Comparison of ENCODE assay signal across 10 mouse cellular contexts in the genomic region with DNA sequence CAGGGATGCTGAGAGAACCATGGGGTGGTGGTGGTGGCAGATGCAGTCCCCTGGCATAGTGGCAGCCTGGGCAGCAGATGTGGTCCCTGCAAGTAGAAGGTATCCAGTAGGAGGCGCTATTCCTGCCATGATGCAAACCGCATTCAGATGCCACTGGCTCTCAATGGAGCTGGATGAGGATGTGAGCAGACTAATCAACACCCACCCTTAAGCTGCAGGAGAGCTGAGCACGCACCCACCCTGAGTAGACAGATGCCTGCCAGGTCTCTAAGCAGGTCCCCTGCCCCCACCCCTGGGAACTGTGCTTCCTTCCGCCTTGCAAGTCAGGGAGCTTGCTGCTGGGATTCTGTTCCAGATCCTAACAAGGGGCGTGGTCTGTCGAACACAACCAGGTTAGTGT. TPM values are rescaled to one million over a fixed set of nuclear protein-coding genes. Genes with fewer than 3 reads are reported as not detected.
A peak's percentile ranks its signal among the peaks of the same experiment; 100 is the strongest.
DNase-seq lines count a peak whose midpoint lies in the region; ATAC-seq and TF ChIP-seq lines count a peak whose summit lies in the region.
"Had no signal": no experiment of that assay in that cellular context is flagged by ENCODE, and none has a peak within 500 bp of the region (broad histone marks: within the 10 kb centered on the region; RNA-seq: fewer than 3 reads in every experiment).

No protein-coding gene starts in this region.

- no peaks in the 10 kb centered on the region for H3K27me3 ChIP-seq in testis, adult 2 months (ENCODE audit: control insufficient read depth, insufficient read depth, low read length)
- H3K27me3 ChIP-seq in intestine, embryonic 16.5 days (replicated peaks; ENCODE audit: control insufficient read depth, insufficient read depth, low read length) = no peaks in the 10 kb centered on the region
- no peaks in the 10 kb centered on the region for H3K27me3 ChIP-seq in splenic B cell, adult 2 months (ENCODE audit: control insufficient read depth, insufficient read depth, low read length, poor library complexity, severe bottlenecking)
- H3K27me3 ChIP-seq: liver, embryonic 15.5 days had no signal

- intact Hi-C loops in gastrocnemius, adult 2 months (cut with DNase I) = no loop called here
- intact Hi-C loops in gastrocnemius, postnatal 14 days (cut with DNase I; ENCODE audit: low total_unique reads) = no loop called here

- no peaks in the 10 kb centered on the region for H3K9me3 ChIP-seq in intestine, embryonic 16.5 days (ENCODE audit: control insufficient read depth, low read length)
- H3K9me3 ChIP-seq: liver, embryonic 15.5 days had no signal

- H3K36me3 ChIP-seq in testis, adult 2 months (ENCODE audit: control insufficient read depth, insufficient read depth, low read length) = no peaks in the 10 kb centered on the region
- no peaks in the 10 kb centered on the region for H3K36me3 ChIP-seq in intestine, embryonic 16.5 days (ENCODE audit: control insufficient read depth, insufficient read depth, low read length)
- no peaks in the 10 kb centered on the region for H3K36me3 ChIP-seq in splenic B cell, adult 2 months (ENCODE audit: control insufficient read depth, insufficient read depth, low read length, poor library complexity, severe bottlenecking)
- H3K36me3 ChIP-seq: liver, embryonic 15.5 days had no signal

- no peak overlapping the region for H3K9ac ChIP-seq in intestine, embryonic 16.5 days (ENCODE audit: low read depth, low read length)
- H3K9ac ChIP-seq: liver, embryonic 15.5 days had no signal

- TF ChIP-seq CTCF in gastrocnemius, adult 2 months (IDR thresholded peaks at IDR 0.05) = peak; percentile 16; the same call in 1 of the 2 replicates
- TF ChIP-seq CTCF in testis, adult 2 months (IDR thresholded peaks at IDR 0.05; ENCODE audit: control insufficient read depth, insufficient read depth, insufficient replicate concordance, low read depth, low read length) = peak; percentile 54; the same call in 1 of the 2 replicates

- TF ChIP-seq POLR2A in testis, adult 2 months (IDR thresholded peaks at IDR 0.05; ENCODE audit: control insufficient read depth, low read depth, low read length) = no peak

- peak; percentile 30; the same call in 1 of the 2 replicates for ATAC-seq in intestine, embryonic 16.5 days

- H3K4me1 ChIP-seq in testis, adult 2 months (ENCODE audit: control insufficient read depth, insufficient read depth, low read length) = no peaks in the 10 kb centered on the region
- peaks cover 4% of the 10 kb centered on the region; the same call in 1 of the 2 replicates for H3K4me1 ChIP-seq in intestine, embryonic 16.5 days (ENCODE audit: control insufficient read depth, insufficient read depth, low read length)
- H3K4me1 ChIP-seq: liver, embryonic 15.5 days had no signal

- peak; percentile 14 for DNase-seq in gastrocnemius, adult 2 months
- no peak for DNase-seq in gastrocnemius, postnatal 10 days
- DNase-seq in testis, postnatal 14 days (ENCODE audit: low spot score) = no peak
- DNase-seq in splenic B cell, adult 2 months (ENCODE audit: low read depth, low spot score) = peak; percentile 28
- no peak for DNase-seq in layer of hippocampus, adult 8-10 months (ENCODE audit: low spot score in 2 of 2)
- no peak for DNase-seq in gastrocnemius, postnatal 14 days

- H3K27ac ChIP-seq in gastrocnemius, adult 2 months = no peak overlapping the region
- no peak overlapping the region for H3K27ac ChIP-seq in testis, adult 2 months (ENCODE audit: control insufficient read depth, insufficient read depth, low read depth, low read length)
- no peak overlapping the region for H3K27ac ChIP-seq in intestine, embryonic 16.5 days (ENCODE audit: low read length)
- H3K27ac ChIP-seq: liver, embryonic 15.5 days had no signal

- 36% methylated on average over 6 of the region's 6 CpGs for WGBS in intestine, embryonic 16.5 days

- H3K4me2 ChIP-seq in intestine, embryonic 16.5 days (ENCODE audit: low read depth, low read length) = no peak overlapping the region
- H3K4me2 ChIP-seq: liver, embryonic 15.5 days had no signal

- H3K4me3 ChIP-seq in gastrocnemius, adult 2 months = no peak overlapping the region
- no peak overlapping the region for H3K4me3 ChIP-seq in testis, adult 2 months (ENCODE audit: control insufficient read depth, low read depth, low read length)
- no peak overlapping the region for H3K4me3 ChIP-seq in intestine, embryonic 16.5 days (ENCODE audit: low read length)
- H3K4me3 ChIP-seq: liver, embryonic 15.5 days had no signal

RNA-seq across cellular contexts. Expression of a gene that starts 53.6 kb away (rescaled TPM):
- total RNA-seq in gastrocnemius, adult 2 months (2021) = under 1 TPM; 0.23 to 0.56 TPM
- total RNA-seq in gastrocnemius, postnatal 10 days (2021) = 10 to 100 TPM; 11.1 to 16.4 TPM
- polyA plus RNA-seq in testis, adult 2 months (2012; rRNA removed) = 1.2 and 1.7 TPM in 2 replicates
- 0.77 and 0.93 TPM in 2 replicates for polyA plus RNA-seq in intestine, embryonic 16.5 days (2015; fragmentation: Nextera tagmentation; extraction: Ambion mirVana)
- 10 to 100 TPM; 44.3 to 55.3 (median 48.2) TPM for total RNA-seq in layer of hippocampus, adult 8-10 months (2022)
- total RNA-seq in gastrocnemius, postnatal 14 days (2021) = 1 to 10 TPM; 2.7 to 5.0 TPM
- total RNA-seq: granulocyte monocyte progenitor cell, adult 5-6 weeks had no signal

Comparison
In these comparisons a context has a peak if more than half of its experiments do, and no peak if none do; other contexts are left out.
1. DNase-seq: peak in gastrocnemius, adult 2 months (single experiment) and splenic B cell, adult 2 months (single experiment); none in gastrocnemius, postnatal 10 days (single experiment), testis, postnatal 14 days (single experiment), layer of hippocampus, adult 8-10 months (0 of 2) and gastrocnemius, postnatal 14 days (single experiment).